ENCODE assay signal across 15 mouse cellular contexts in genomic region chr3:51832985-51833384, GRCm38 (mm10).
A peak's percentile ranks its signal among the peaks of the same experiment; 100 is the strongest.
DNase-seq lines count a peak whose midpoint lies in the region; ATAC-seq lines count a peak whose summit lies in the region.
"Had no signal": no experiment of that assay in that cellular context is flagged by ENCODE, and none has a peak within 500 bp of the region (broad histone marks: within the 10 kb centered on the region; RNA-seq: fewer than 3 reads in every experiment).

No protein-coding gene starts in this region.

- H3K36me3 ChIP-seq in midbrain, embryonic 12.5 days, result no peaks in the 10 kb centered on the region
- no peaks in the 10 kb centered on the region for H3K36me3 ChIP-seq in midbrain, embryonic 11.5 days (ENCODE audit: control insufficient read depth, insufficient read depth, low read length)
- no peaks in the 10 kb centered on the region for H3K36me3 ChIP-seq in hindbrain, embryonic 15.5 days
- H3K36me3 ChIP-seq in stomach, embryonic 15.5 days, result no peaks in the 10 kb centered on the region
- H3K36me3 ChIP-seq: embryonic facial prominence, embryonic 15.5 days; liver, embryonic 15.5 days had no signal

- DNase-seq in cerebellum, postnatal 10 days, result peak; percentile 68 to 69
- DNase-seq in cerebellum, adult 8-10 months, result no peak
- DNase-seq in midbrain, embryonic 11.5 days (ENCODE audit: low spot score, missing footprints), result no peak
- DNase-seq in heart, adult 18-20 months, result no peak
- DNase-seq in kidney, adult 18-20 months, result no peak
- DNase-seq: B cell, adult 2 months; cerebellum, adult 2 months; heart, postnatal 14 days; thymus, postnatal 25 days had no signal

- no peak for ATAC-seq in midbrain, embryonic 12.5 days (ENCODE audit: low FRiP score, low read depth)
- ATAC-seq in midbrain, embryonic 11.5 days (ENCODE audit: low FRiP score), result no peak
- peak; percentile 56 for ATAC-seq in hindbrain, embryonic 15.5 days (ENCODE audit: low FRiP score, low read depth)
- no peak for ATAC-seq in stomach, embryonic 15.5 days (ENCODE audit: insufficient read depth, low FRiP score, low read depth)

- no peaks in the 10 kb centered on the region for H3K9me3 ChIP-seq in midbrain, embryonic 12.5 days
- no peaks in the 10 kb centered on the region for H3K9me3 ChIP-seq in midbrain, embryonic 11.5 days (ENCODE audit: control insufficient read depth, low read length)
- H3K9me3 ChIP-seq in hindbrain, embryonic 15.5 days, result no peaks in the 10 kb centered on the region
- H3K9me3 ChIP-seq in stomach, embryonic 15.5 days, result no peaks in the 10 kb centered on the region
- H3K9me3 ChIP-seq: embryonic facial prominence, embryonic 15.5 days; liver, embryonic 15.5 days had no signal

- H3K27ac ChIP-seq in midbrain, embryonic 12.5 days (replicated peaks), result peak overlapping the region; percentile 27
- no peak overlapping the region for H3K27ac ChIP-seq in midbrain, embryonic 11.5 days (ENCODE audit: low read depth, low read length)
- H3K27ac ChIP-seq in hindbrain, embryonic 15.5 days (replicated peaks), result peak overlapping the region; percentile 23
- H3K27ac ChIP-seq in stomach, embryonic 15.5 days, result no peak overlapping the region
- H3K27ac ChIP-seq: embryonic facial prominence, embryonic 15.5 days; kidney, postnatal 0 days; liver, embryonic 15.5 days had no signal

- no peak overlapping the region for H3K9ac ChIP-seq in midbrain, embryonic 12.5 days (replicated peaks)
- H3K9ac ChIP-seq in midbrain, embryonic 11.5 days (ENCODE audit: low read length), result no peak overlapping the region
- no peak overlapping the region; the same call in 1 of the 2 replicates for H3K9ac ChIP-seq in hindbrain, embryonic 15.5 days
- no peak overlapping the region for H3K9ac ChIP-seq in stomach, embryonic 15.5 days
- H3K9ac ChIP-seq: embryonic facial prominence, embryonic 15.5 days; liver, embryonic 15.5 days had no signal

- H3K4me3 ChIP-seq in midbrain, embryonic 12.5 days, result no peak overlapping the region
- no peak overlapping the region for H3K4me3 ChIP-seq in midbrain, embryonic 11.5 days (ENCODE audit: low read depth, low read length)
- H3K4me3 ChIP-seq in hindbrain, embryonic 15.5 days, result no peak overlapping the region
- H3K4me3 ChIP-seq in stomach, embryonic 15.5 days (replicated peaks), result no peak overlapping the region
- H3K4me3 ChIP-seq: embryonic facial prominence, embryonic 15.5 days; liver, embryonic 15.5 days had no signal

- 76% methylated on average over 15 of the region's 15 CpGs for WGBS in midbrain, embryonic 12.5 days
- 86% methylated on average over 15 of the region's 15 CpGs for WGBS in midbrain, embryonic 11.5 days
- WGBS in hindbrain, embryonic 15.5 days, result 36% methylated on average over 15 of the region's 15 CpGs
- 27% methylated on average over 15 of the region's 15 CpGs for WGBS in stomach, embryonic 15.5 days

- no peaks in the 10 kb centered on the region for H3K27me3 ChIP-seq in midbrain, embryonic 12.5 days
- H3K27me3 ChIP-seq in midbrain, embryonic 11.5 days (ENCODE audit: control insufficient read depth, insufficient read depth, low read length), result no peaks in the 10 kb centered on the region
- H3K27me3 ChIP-seq in hindbrain, embryonic 15.5 days, result no peaks in the 10 kb centered on the region
- no peaks in the 10 kb centered on the region for H3K27me3 ChIP-seq in stomach, embryonic 15.5 days (replicated peaks)
- H3K27me3 ChIP-seq: embryonic facial prominence, embryonic 15.5 days; liver, embryonic 15.5 days had no signal

- no peak overlapping the region for H3K4me2 ChIP-seq in midbrain, embryonic 12.5 days (replicated peaks)
- no peak overlapping the region for H3K4me2 ChIP-seq in midbrain, embryonic 11.5 days
- 0 out of 2 replicates have a peak overlapping the region, but pooled peaks have one; percentile 12 for H3K4me2 ChIP-seq in hindbrain, embryonic 15.5 days
- H3K4me2 ChIP-seq in stomach, embryonic 15.5 days, result peak overlapping the region; percentile 1; the same call in 1 of the 2 replicates
- H3K4me2 ChIP-seq: embryonic facial prominence, embryonic 15.5 days; liver, embryonic 15.5 days had no signal

- H3K4me1 ChIP-seq in midbrain, embryonic 12.5 days, result no peaks in the 10 kb centered on the region; the same call in 1 of the 2 replicates
- H3K4me1 ChIP-seq in midbrain, embryonic 11.5 days (ENCODE audit: control insufficient read depth, insufficient read depth, low read length), result no peaks in the 10 kb centered on the region
- H3K4me1 ChIP-seq in hindbrain, embryonic 15.5 days (replicated peaks), result peaks cover 10% of the 10 kb centered on the region
- H3K4me1 ChIP-seq in stomach, embryonic 15.5 days, result 0 out of 2 replicates have a peak, but pooled peaks cover 8% of the 10 kb centered on the region
- H3K4me1 ChIP-seq: embryonic facial prominence, embryonic 15.5 days; liver, embryonic 15.5 days had no signal

Comparison
In these comparisons a context has a peak if more than half of its experiments do, and no peak if none do; other contexts are left out.
1. DNase-seq: peak in cerebellum, postnatal 10 days (2 of 2); none in cerebellum, adult 8-10 months (single experiment), midbrain, embryonic 11.5 days (single experiment), heart, adult 18-20 months (0 of 2) and kidney, adult 18-20 months (single experiment).
2. H3K27ac ChIP-seq: peak in midbrain, embryonic 12.5 days (single experiment) and hindbrain, embryonic 15.5 days (single experiment); none in midbrain, embryonic 11.5 days (single experiment) and stomach, embryonic 15.5 days (single experiment).
3. H3K4me2 ChIP-seq: peak in hindbrain, embryonic 15.5 days (single experiment) and stomach, embryonic 15.5 days (single experiment); none in midbrain, embryonic 12.5 days (single experiment) and midbrain, embryonic 11.5 days (single experiment).